Mouse (Mus musculus) neural tube, embryonic 10.5 days (tissue): ENCODE results near the gene Bglap2.

Experiments used
- DNase-seq: peaks from one replicate; pipeline ENCODE4 v3.0.0-alpha.2; 2017; ENCODE audit warnings: low spot score; ENCODE audit errors: extremely low spot score

Bglap2 gene

DNA sequence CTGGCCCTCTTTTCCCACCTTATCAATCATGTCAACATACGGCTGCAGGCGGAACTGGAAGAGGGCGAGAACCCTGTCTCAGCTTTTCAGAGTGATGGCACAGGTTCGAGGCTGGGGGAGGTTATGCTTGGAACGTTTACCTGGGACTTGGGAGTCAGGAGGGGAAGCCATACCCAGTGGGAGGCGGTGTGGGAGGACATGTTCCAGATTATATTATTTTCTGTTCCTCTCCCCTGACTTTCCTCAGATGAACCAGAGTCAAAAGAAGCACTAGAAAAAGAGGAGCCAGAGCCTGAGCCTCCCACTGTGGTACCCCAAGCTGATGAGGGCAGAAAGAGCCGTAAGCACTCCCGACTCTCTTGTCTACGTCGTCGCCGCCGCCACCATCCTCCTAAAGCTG lies 27.8 kb downstream of the Bglap2 start:
- no peak for DNase-seq

DNA sequence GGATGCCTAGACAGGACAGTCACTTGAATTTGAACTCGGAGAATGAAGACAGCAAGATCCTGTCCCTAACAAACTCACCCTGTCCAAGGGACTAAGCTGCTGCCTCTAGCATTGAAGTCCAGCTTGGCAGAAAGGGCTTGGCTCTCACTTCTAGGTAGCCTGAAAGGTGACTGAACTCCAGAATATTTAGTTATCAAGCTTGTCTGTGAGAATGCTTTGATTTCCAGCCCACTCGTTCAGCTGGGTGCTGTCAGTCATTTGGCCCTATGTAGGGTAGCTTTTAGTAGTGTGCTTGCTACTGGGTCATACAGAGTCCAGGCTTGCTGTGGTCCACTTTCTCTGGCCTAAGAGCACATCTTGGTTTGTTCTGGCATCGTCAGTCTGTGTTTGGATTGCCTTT lies 39.5 kb downstream of the Bglap2 start:
- DNase-seq = no peak

DNA sequence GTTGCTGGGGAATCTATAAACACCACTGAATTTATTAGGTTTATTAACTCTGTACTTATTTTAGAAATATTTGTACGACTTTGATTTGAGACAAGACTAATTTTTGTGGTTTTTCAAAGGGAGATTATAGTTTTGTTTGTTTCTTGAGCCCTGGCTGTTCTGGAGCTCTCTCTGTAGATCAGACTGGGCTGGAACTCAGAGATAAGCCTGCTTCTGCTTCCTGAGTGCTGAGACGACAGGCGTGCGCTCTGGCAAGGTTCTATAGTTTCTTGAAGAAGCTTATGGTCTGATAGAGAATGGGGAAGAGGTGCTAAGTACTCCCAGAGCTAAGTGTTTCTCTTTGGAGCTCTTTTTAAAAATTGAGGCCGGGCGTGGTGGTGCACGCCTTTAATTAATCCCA lies 40.2 kb downstream of the Bglap2 start:
- no peak for DNase-seq

DNA sequence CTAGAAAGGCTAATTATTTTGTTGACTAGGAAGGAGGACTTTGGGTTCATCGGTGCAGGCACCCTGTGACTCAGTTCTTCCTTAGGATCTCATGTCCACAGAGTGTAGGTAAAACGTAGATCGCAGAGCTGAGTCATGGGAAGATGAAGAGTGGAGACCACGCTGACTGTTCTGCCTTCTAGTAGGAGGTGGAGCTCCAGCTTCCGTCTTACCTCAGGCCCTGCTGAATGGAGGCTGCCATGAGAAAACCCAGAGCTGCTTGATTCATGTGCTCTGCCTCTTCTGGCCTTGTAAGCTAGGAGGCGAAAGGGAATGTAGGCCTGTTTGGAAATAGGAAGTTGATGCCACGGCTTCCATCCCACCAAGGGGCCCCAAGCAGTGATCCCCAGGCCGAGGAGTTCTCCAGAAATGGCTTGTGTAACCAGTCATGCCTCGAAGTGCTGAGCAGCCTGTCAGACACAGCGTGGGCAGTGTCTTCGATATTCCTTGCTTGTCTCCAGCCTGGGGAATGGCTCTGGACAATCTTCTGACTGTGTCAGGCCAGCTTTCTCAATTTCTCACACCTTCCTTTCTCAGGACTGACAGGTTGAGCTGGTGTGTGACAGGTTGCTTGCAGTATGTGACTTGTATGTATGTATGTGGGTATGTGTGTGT lies 41.0 kb downstream of the Bglap2 start:
- DNase-seq = no peak

DNA sequence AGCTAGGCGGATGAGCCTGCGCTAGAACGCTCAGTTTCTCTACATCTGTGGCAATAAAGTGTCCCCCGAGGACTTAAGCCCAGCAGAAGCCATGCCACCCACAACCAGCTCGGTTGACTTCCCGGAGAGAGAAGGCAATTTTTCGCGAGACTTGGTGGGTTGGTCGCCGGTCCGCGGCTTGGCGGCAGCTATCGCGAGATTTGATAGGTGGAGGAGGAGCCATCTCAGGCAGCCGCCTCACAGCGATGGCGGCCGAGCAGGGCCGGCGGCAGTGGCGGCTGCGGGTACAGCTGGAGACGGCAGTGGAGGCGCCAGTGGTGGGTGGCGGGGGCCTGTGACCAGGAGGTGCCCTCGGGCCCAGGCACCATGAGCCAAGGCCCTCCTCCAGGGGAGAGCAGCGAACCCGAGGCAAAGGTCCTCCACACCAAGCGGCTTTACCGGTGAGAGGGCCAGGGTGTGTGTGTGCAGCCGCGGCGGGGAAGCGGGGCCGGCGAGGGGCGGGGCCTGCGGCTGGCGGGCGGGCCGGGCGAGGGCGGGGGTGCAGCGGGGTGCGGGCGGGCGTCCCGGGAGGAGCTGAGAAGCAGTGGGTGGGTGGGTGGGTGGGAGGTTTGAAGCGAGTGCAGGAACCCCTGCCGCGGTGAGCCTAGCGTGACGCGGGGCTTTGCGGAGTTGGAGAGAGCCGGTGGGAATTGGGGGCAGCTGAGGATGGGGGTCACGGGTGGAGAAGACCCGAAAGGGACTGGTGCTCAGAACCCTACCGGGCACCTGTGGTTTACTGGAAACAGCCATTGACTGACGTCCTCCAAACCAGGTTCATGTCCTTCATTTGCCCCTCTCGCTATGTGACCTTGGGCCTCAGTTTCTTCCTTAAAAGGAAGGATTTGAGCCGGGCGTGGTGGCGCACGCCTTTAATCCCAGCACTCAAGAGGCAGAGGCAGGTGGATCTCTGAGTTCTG lies 42.2 kb downstream of the Bglap2 start, which contains the start of the genes Tmem79 and Smg5:
Tmem79 (minus strand) TSS at position 91 of the 956 bp plus-strand sequence.
Smg5 (plus strand) TSS at position 203 of the 956 bp plus-strand sequence.
- peak; percentile 96 for DNase-seq

DNA sequence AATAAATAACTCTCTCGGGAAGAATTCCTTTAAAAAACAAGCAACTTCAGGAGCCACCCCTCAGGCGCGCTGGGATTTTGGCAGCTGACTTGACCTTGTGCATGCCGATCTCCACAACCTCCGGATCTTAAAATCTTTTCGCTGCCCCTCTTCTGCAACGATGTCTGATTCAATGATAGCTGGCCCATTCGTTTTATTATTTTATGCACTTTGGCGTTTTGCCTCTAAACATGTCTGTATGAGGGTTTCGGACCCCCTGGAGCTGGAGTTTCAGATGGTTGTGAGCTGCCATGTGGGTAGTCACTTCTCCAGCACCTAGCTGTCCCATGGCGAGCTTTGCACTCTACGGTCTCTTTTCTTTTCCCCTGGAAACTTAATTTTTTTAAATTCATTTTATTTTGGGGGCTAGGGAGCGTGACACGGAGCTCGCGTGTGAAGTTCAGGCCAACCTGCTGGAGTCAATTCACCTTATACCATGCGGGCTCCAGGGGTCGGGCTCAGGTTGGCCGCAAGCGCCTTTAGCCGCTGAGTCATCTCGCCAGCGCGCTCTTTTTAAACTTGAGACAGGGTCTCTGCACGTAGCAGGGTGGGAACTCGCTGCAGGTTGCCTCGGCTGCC lies 43.0 kb downstream of the Bglap2 start:
- no peak for DNase-seq

DNA sequence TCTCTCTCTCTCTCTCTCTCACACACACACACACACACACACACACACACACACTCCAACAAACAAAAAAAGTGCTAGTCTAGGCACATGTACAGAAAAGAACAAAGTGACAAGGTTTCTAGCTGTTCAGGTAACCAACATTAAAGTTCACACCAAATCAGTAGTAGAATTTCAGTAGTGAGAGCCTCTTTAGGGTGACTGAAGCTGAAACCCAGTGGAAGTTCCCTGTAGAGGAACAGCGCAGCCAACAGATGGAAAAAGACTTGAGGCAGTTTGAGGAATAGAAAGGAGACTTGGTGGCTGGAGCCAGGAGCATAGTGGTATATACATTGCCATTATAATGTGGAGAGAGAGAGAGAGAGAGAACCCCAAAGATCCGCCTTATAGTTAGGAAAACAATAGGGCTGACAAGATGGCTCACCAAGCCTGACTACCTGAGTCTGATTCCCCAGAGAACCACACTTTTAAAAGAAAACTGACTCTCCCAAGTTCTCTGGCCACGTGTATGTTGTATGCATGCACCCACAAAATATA lies 43.5 kb downstream of the Bglap2 start:
- DNase-seq = no peak

DNA sequence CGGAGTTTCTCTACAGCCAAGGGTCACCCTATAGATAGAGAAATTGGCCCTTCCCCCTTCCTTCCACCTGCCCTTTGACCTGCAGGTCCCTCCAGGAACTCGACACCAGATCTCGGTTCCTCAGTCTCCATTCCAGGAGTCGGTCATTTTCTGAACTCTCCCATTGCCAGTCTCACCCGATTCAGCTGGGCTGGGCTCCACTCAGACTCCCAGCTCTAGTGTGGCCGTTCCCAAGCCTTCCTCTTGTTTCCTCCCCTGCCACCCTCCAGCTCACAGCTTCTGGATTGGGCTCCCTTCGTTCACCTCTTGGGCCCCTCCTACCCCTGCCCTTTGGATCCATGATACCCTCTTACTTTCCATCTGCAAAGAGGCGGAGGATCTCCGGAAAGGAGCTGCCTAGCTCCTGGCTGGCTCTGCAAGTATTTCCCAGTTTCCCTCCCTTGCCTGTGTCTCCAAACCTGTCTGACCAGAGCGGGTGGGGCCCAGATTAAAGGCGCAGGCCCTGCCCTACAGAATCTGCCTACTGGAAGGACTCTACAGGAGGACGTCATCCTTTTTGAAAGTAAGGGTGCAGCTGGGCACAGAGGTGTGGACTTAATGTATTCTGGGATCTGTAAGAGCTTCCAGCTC lies 44.4 kb downstream of the Bglap2 start:
- DNase-seq = no peak

DNA sequence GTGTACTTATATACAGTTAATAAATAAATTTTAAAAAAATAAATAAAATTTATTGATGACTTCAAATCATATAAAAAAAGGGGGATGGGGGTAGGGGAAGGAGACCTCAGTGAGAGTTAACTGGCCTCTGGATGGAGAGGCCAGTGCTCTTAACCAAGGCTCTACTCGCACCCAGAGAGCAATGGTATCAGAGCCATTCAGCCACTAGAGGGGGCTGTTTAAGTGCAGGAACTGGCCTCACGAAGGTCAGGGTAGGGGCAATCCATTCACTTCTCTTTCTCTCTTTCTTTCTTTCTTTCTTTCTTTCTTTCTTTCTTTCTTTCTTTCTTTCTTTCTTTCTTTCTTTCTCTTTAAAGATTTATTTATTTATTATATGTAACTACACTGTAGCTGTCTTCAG lies 47.2 kb downstream of the Bglap2 start:
- DNase-seq = no peak

DNA sequence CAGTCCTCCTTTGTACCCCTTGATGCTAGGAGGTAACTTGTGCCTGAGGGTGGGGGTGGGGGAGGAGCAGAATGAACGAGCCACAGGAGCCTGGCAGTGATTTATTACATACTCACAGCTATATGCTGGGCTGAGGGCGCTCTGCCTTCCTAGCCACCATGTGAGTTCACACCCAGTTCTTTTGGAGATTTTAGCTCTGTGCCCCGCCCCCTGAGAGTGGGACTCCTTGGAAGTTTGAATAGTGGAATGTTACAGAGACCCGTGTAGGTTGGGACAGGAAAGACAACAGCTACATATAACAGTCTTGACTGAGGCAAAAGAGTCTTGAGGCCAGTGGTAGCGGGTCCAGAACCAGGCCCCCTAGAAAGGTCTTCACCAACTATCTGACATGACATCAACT lies 49.5 kb downstream of the Bglap2 start:
- DNase-seq = no peak
